In the genomic region with DNA sequence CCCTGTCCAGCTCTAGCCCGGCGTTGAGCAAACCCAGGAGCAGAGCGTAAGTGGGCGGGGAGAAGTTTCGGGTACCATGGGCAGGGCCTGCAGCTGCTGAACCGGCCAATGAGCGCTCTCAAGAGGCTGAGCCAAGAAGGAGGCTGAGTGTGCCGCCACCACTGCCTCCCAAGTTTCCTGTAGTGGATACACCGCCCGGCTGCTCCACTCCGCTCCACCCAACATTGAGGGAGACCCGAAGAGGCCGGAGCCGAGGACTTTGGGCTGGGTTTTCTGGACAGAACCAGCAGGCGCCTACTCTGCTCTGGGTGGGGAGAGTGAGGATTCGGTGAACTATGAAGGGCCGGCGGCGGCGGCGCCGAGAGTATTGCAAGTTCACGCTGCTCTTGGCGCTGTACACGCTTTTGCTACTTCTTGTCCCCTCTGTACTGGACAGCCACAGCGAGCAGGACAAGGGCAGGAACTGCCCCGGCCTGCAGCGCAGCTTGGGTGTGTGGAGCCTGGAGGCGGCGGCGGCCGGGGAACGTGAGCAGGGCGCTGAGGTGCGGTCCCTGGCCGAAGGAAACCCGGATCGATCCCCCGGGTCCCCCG, we compare ENCODE assay signal across 8 mouse cellular contexts. TPM values are rescaled to one million over a fixed set of nuclear protein-coding genes. Genes with fewer than 3 reads are reported as not detected.
DNase-seq lines count a peak whose midpoint lies in the region; ATAC-seq and TF ChIP-seq lines count a peak whose summit lies in the region.

A gene (plus strand): TSS at position 180 of the 591 bp plus-strand sequence.

- H3K36me3 ChIP-seq in forebrain, embryonic 11.5 days (ENCODE audit: control insufficient read depth, insufficient read depth, low read length), result no peaks in the 10 kb centered on the region
- H3K36me3 ChIP-seq in heart, embryonic 14.5 days (ENCODE audit: control insufficient read depth, insufficient read depth, low read length), result no peaks in the 10 kb centered on the region
- H3K36me3 ChIP-seq in kidney, embryonic 16.5 days (ENCODE audit: insufficient read depth, low read length), result no peaks in the 10 kb centered on the region
- no peaks in the 10 kb centered on the region for H3K36me3 ChIP-seq in liver, embryonic 12.5 days
- H3K36me3 ChIP-seq in myocyte (ENCODE audit: control insufficient read depth, insufficient read depth), result no peaks in the 10 kb centered on the region
- no peaks in the 10 kb centered on the region for H3K36me3 ChIP-seq in testis, adult 2 months (ENCODE audit: control insufficient read depth, insufficient read depth, low read length)

- TF ChIP-seq CTCF in bone marrow macrophage, adult 2 months (IDR thresholded peaks at IDR 0.05; ENCODE audit: low read depth, low read length), result no peak
- TF ChIP-seq CTCF in testis, adult 2 months (IDR thresholded peaks at IDR 0.05; ENCODE audit: control insufficient read depth, insufficient read depth, insufficient replicate concordance, low read depth, low read length), result no peak

- no peaks in the 10 kb centered on the region for H3K27me3 ChIP-seq in forebrain, embryonic 11.5 days (ENCODE audit: control insufficient read depth, insufficient read depth, low read length)
- H3K27me3 ChIP-seq in heart, embryonic 14.5 days (ENCODE audit: control insufficient read depth, insufficient read depth, low read length), result no peaks in the 10 kb centered on the region
- H3K27me3 ChIP-seq in kidney, embryonic 16.5 days (ENCODE audit: insufficient read depth, low read length), result 0 out of 2 replicates have a peak, but pooled peaks cover 4% of the 10 kb centered on the region
- H3K27me3 ChIP-seq in liver, embryonic 12.5 days (replicated peaks), result peaks cover 32% of the 10 kb centered on the region
- H3K27me3 ChIP-seq in myocyte (ENCODE audit: control insufficient read depth, insufficient read depth, insufficient read length), result no peaks in the 10 kb centered on the region
- no peaks in the 10 kb centered on the region for H3K27me3 ChIP-seq in testis, adult 2 months (ENCODE audit: control insufficient read depth, insufficient read depth, low read length)

- DNase-seq in A20 (ENCODE audit: low read depth, low spot score), result peak; percentile 84
- peak; percentile 78 for DNase-seq in forebrain, embryonic 11.5 days (ENCODE audit: low spot score)

- peak within 1 kb of the TSS; percentile 32 for H3K9ac ChIP-seq in forebrain, embryonic 11.5 days (ENCODE audit: low read length)
- peak within 1 kb of the TSS; percentile 58; the same call in 1 of the 2 replicates for H3K9ac ChIP-seq in heart, embryonic 14.5 days (ENCODE audit: low read length)
- peak within 1 kb of the TSS; percentile 56 for H3K9ac ChIP-seq in kidney, embryonic 16.5 days (replicated peaks; ENCODE audit: low read length)
- H3K9ac ChIP-seq in liver, embryonic 12.5 days, result no peak within 1 kb of the TSS

- TF ChIP-seq POLR2A in bone marrow macrophage, adult 2 months (IDR thresholded peaks at IDR 0.05; ENCODE audit: borderline replicate concordance, low read depth, low read length), result no peak
- peak; percentile 44 for TF ChIP-seq POLR2A in myocyte (IDR thresholded peaks at IDR 0.05; ENCODE audit: insufficient read length, low read depth)
- TF ChIP-seq POLR2A in testis, adult 2 months (IDR thresholded peaks at IDR 0.05; ENCODE audit: control insufficient read depth, low read depth, low read length), result no peak

- no peaks in the 10 kb centered on the region for H3K79me2 ChIP-seq in myocyte (ENCODE audit: control insufficient read depth, insufficient read depth)

- no peaks in the 10 kb centered on the region for H3K9me3 ChIP-seq in forebrain, embryonic 11.5 days (ENCODE audit: control insufficient read depth, low read length)
- no peaks in the 10 kb centered on the region for H3K9me3 ChIP-seq in heart, embryonic 14.5 days (ENCODE audit: control insufficient read depth, low read length)
- no peaks in the 10 kb centered on the region for H3K9me3 ChIP-seq in kidney, embryonic 16.5 days (ENCODE audit: low read length)
- H3K9me3 ChIP-seq in liver, embryonic 12.5 days (replicated peaks), result no peaks in the 10 kb centered on the region

- H3ac ChIP-seq in myocyte (ENCODE audit: control insufficient read depth, insufficient read length), result no peak within 1 kb of the TSS

- peak; percentile 94 for ATAC-seq in forebrain, embryonic 11.5 days (replicated peaks; ENCODE audit: low FRiP score)
- ATAC-seq in heart, embryonic 14.5 days (ENCODE audit: insufficient number of reproducible peaks, insufficient read depth, low FRiP score, low read depth), result peak; percentile 84
- peak; percentile 97 for ATAC-seq in kidney, embryonic 16.5 days (ENCODE audit: low FRiP score, low TSS enrichment)
- ATAC-seq in liver, embryonic 12.5 days, result peak; percentile 63; the same call in 1 of the 2 replicates

- H3K27ac ChIP-seq in bone marrow macrophage, adult 2 months (ENCODE audit: insufficient read depth, low read depth, low read length), result peak within 1 kb of the TSS; percentile 19
- H3K27ac ChIP-seq in forebrain, embryonic 11.5 days (ENCODE audit: low read depth, low read length), result no peak within 1 kb of the TSS
- no peak within 1 kb of the TSS; a peak in 1 of 4 replicates for H3K27ac ChIP-seq in heart, embryonic 14.5 days (replicated peaks in 1 of 2; ENCODE audit: control insufficient read depth in 1 of 2, insufficient read depth in 1 of 2, low read depth in 2 of 2, low read length in 2 of 2)
- no peak within 1 kb of the TSS for H3K27ac ChIP-seq in kidney, embryonic 16.5 days (ENCODE audit: low read length)
- H3K27ac ChIP-seq in liver, embryonic 12.5 days, result no peak within 1 kb of the TSS
- H3K27ac ChIP-seq in testis, adult 2 months (ENCODE audit: control insufficient read depth, insufficient read depth, low read depth, low read length), result no peak within 1 kb of the TSS

- peak within 1 kb of the TSS; percentile 67 for H3K4me2 ChIP-seq in forebrain, embryonic 11.5 days (ENCODE audit: low read depth, low read length, severe bottlenecking)
- peak within 1 kb of the TSS; percentile 82 for H3K4me2 ChIP-seq in heart, embryonic 14.5 days (ENCODE audit: low read length)
- peak within 1 kb of the TSS; percentile 70 for H3K4me2 ChIP-seq in kidney, embryonic 16.5 days (replicated peaks; ENCODE audit: low read depth, low read length)
- peak within 1 kb of the TSS; percentile 60 for H3K4me2 ChIP-seq in liver, embryonic 12.5 days
- peak within 1 kb of the TSS; percentile 56 for H3K4me2 ChIP-seq in myocyte (ENCODE audit: low read depth)

- peak within 1 kb of the TSS; percentile 88 for H3K4me3 ChIP-seq in bone marrow macrophage, adult 2 months (ENCODE audit: insufficient read depth, low read length)
- H3K4me3 ChIP-seq in forebrain, embryonic 11.5 days (ENCODE audit: low read depth, low read length), result peak within 1 kb of the TSS; percentile 39
- H3K4me3 ChIP-seq in heart, embryonic 14.5 days (ENCODE audit: control insufficient read depth in 1 of 2, insufficient read depth in 1 of 2, low read depth in 1 of 2, low read length in 2 of 2), result peak within 1 kb of the TSS; percentile 48 to 59
- peak within 1 kb of the TSS; percentile 49 for H3K4me3 ChIP-seq in kidney, embryonic 16.5 days (ENCODE audit: low read length)
- peak within 1 kb of the TSS; percentile 45 for H3K4me3 ChIP-seq in liver, embryonic 12.5 days
- peak within 1 kb of the TSS; percentile 17 for H3K4me3 ChIP-seq in myocyte
- peak within 1 kb of the TSS; percentile 63 for H3K4me3 ChIP-seq in testis, adult 2 months (ENCODE audit: control insufficient read depth, low read depth, low read length)

- WGBS in forebrain, embryonic 11.5 days, result 13% methylated on average over 38 of the region's 40 CpGs
- WGBS in heart, embryonic 14.5 days, result 29% methylated on average over 40 of the region's 40 CpGs
- 21% methylated on average over 38 of the region's 40 CpGs for WGBS in kidney, embryonic 16.5 days
- 11% methylated on average over 33 of the region's 40 CpGs for WGBS in liver, embryonic 12.5 days (ENCODE audit: insufficient replicate concordance)

- peaks cover 9% of the 10 kb centered on the region for H3K4me1 ChIP-seq in bone marrow macrophage, adult 2 months (ENCODE audit: control insufficient read depth, insufficient read depth, low read length)
- no peaks in the 10 kb centered on the region for H3K4me1 ChIP-seq in forebrain, embryonic 11.5 days (replicated peaks; ENCODE audit: control insufficient read depth, insufficient read depth, low read length)
- no peaks in the 10 kb centered on the region; a peak in 1 of 4 replicates for H3K4me1 ChIP-seq in heart, embryonic 14.5 days (ENCODE audit: control insufficient read depth in 2 of 2, insufficient read depth in 2 of 2, low read length in 2 of 2)
- 0 out of 2 replicates have a peak, but pooled peaks cover 5% of the 10 kb centered on the region for H3K4me1 ChIP-seq in kidney, embryonic 16.5 days (ENCODE audit: insufficient read depth, low read length)
- no peaks in the 10 kb centered on the region for H3K4me1 ChIP-seq in liver, embryonic 12.5 days
- H3K4me1 ChIP-seq in testis, adult 2 months (ENCODE audit: control insufficient read depth, insufficient read depth, low read length), result peaks cover 10% of the 10 kb centered on the region

TF ChIP-seq in myocyte, 11 proteins besides CTCF, POLR2A, EP300 and RAD21:
- no peak for TF ChIP-seq E2F4 (IDR thresholded peaks at IDR 0.05; ENCODE audit: insufficient read depth)
- TF ChIP-seq REST (IDR thresholded peaks at IDR 0.05; ENCODE audit: insufficient read depth, insufficient read length), result no peak
- no peak for TF ChIP-seq TCF3 (IDR thresholded peaks at IDR 0.05; ENCODE audit: insufficient read length, low read depth)
- no peak for TF ChIP-seq CEBPB (IDR thresholded peaks at IDR 0.05; ENCODE audit: insufficient read depth, poor library complexity, severe bottlenecking)
- no peak for TF ChIP-seq MYOD1 (IDR thresholded peaks at IDR 0.05; ENCODE audit: control insufficient read depth in 1 of 3, insufficient read length in 2 of 3, low read depth in 2 of 3)
- TF ChIP-seq USF1 (IDR thresholded peaks at IDR 0.05; ENCODE audit: low read depth), result no peak

RNA-seq across cellular contexts. Expression of the gene that starts here (rescaled TPM):
- 2.1 and 3.1 TPM in 2 replicates for polyA plus RNA-seq in bone marrow macrophage, adult 2 months (2012; ENCODE audit: insufficient read depth, insufficient read length, missing spikeins)
- polyA plus RNA-seq in forebrain, embryonic 11.5 days (2014; fragmentation: Nextera tagmentation; extraction: Ambion mirVana), result 3.9 and 4.4 TPM in 2 replicates
- polyA plus RNA-seq in heart, embryonic 14.5 days (2014; fragmentation: Nextera tagmentation; extraction: Ambion mirVana), result 4.6 and 5.8 TPM in 2 replicates
- polyA plus RNA-seq in kidney, embryonic 16.5 days (2015; fragmentation: Nextera tagmentation; extraction: Ambion mirVana), result 4.2 TPM in 2 replicates
- polyA plus RNA-seq in liver, embryonic 12.5 days (2016; fragmentation: Nextera tagmentation; extraction: Ambion mirVana), result 1.7 and 1.9 TPM in 2 replicates
- polyA plus RNA-seq in myocyte (2012; fragmentation: generic; extraction: Trizol), result 1.7 TPM
- polyA plus RNA-seq in testis, adult 2 months (2012; rRNA removed), result 0.07 and 0.20 TPM in 2 replicates

Comparison
In these comparisons a context has a peak if more than half of its experiments do, and no peak if none do; other contexts are left out.
1. H3K4me3 ChIP-seq: peak in every context shown above with its lines; median percentile 88 in bone marrow macrophage, adult 2 months; 63 in testis, adult 2 months; 54 in heart, embryonic 14.5 days; 49 in kidney, embryonic 16.5 days; 45 in liver, embryonic 12.5 days; 39 in forebrain, embryonic 11.5 days; 17 in myocyte.